Mouse (Mus musculus) bone marrow macrophage, adult 2 months (primary cell): ENCODE data around the gene Tent5c.

Experiments used
- CTCF ChIP-seq: IDR thresholded peaks from 2 replicates; pipeline ENCODE4 v1.5.1; 2012; ENCODE audit warnings: low read depth, mild to moderate bottlenecking, low read length, moderate library complexity
- POLR2A ChIP-seq: IDR thresholded peaks from 2 replicates; pipeline ENCODE4 v1.6.1; 2012; ENCODE audit warnings: mild to moderate bottlenecking, low read depth, low read length, borderline replicate concordance

DNA sequence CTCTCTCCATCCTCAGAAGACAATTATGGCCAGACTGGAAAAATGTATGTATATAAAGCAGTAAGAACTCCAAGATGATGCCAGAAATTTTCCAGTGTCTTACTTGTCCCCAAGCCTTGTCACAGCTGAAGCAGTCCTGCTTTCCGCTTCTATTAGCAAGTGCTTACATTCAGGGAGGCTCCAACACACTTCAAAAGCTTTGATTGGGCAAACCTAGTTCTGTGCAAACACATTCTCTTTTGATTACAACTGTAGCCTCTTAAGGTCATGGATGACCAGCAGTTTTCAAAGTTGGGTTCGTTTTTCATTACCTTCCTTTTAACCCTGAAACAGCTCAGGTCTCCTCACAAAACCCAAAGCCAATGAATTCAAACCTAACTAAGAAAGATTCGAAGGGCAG lies 19.0 kb downstream of the Tent5c start:
- TF ChIP-seq CTCF (no peak), POLR2A (no peak)
